Mouse (Mus musculus) lung, postnatal 10 days (tissue): ENCODE results near the gene Csnk1g2.
A peak's percentile ranks its signal among the peaks of the same experiment; 100 is the strongest.
"Not testable (repeated sequence)": the region's sequence is repeated elsewhere in the genome, so short reads cannot be mapped to it uniquely, and the experiment has no call there.

ENCODE experiments used
- DNase-seq: peaks from one replicate; pipeline ENCODE4 v3.0.0; 2021

Csnk1g2 gene

DNA sequence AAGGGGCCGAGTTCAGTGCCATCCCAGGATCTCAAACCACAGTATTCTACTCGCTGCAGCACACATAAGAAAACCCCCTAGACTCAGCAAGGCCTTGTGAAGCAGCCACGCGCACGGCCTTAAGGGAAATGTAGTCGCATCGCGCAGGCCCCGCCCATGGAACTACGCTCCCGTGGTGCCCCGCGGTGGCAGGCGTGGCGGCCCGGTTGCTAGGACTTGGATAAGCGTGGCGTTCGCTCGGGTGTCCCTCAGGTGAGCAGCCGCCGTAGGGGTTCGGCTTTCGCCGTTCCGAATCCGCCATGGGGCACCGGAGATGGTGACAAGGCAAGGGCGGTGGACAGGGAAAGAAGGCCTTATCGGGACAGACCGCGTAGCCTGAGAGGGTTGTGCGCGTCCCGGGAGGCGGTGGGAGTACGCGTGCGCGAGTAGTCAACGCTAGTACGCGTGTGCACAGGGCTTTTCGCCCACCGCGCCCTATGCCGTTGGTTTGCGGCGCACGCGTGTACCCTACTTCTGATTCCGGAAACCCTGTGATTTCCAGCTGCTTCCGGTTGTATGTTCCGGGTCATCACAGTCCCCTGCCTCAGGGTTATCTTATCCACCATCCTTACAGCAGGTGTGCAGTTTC, 19.8 kb upstream of the Csnk1g2 start, which contains the start of the genes Scamp4 and Adat3:
Gene Scamp4, plus strand, starts transcription at position 175 of the 628 bp plus-strand sequence.
Gene Adat3, plus strand, starts transcription at position 183 of the 628 bp plus-strand sequence.
- peak; percentile 97 for DNase-seq

GRCm38 (mm10) chr10:80603364-80603763, 19.3 kb upstream of the Csnk1g2 start:
- no peak for DNase-seq

GRCm38 (mm10) chr10:80604001-80604509, 18.6 kb upstream of the Csnk1g2 start:
- no peak for DNase-seq

DNA sequence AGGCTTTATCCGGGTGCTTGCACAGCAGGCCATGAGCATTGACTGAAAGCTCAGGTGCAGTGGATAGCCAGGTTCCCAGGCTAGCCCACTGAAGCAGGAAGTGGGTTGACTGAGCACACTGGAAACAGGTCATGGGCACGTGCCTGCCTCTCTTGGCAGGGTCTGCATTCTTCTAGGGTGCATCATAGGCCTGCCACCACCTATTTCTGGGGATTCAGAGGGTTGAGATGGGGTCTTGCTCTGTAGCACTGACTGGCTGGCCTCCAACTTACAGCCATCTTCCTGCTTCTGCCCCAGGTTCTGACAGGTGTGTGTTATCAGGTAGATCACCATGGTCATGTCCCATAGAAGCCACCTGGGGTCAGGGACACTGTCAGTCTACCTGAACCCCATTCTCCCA, 17.6 kb upstream of the Csnk1g2 start:
- DNase-seq, result no peak

GRCm38 (mm10) chr10:80605721-80606120, 16.9 kb upstream of the Csnk1g2 start, which contains the start of gene Gm49322:
Gene Gm49322, plus strand, starts transcription at chr10:80606021.
- not testable (repeated sequence) for DNase-seq

GRCm38 (mm10) chr10:80606306-80606705, 16.3 kb upstream of the Csnk1g2 start:
- no peak for DNase-seq

DNA sequence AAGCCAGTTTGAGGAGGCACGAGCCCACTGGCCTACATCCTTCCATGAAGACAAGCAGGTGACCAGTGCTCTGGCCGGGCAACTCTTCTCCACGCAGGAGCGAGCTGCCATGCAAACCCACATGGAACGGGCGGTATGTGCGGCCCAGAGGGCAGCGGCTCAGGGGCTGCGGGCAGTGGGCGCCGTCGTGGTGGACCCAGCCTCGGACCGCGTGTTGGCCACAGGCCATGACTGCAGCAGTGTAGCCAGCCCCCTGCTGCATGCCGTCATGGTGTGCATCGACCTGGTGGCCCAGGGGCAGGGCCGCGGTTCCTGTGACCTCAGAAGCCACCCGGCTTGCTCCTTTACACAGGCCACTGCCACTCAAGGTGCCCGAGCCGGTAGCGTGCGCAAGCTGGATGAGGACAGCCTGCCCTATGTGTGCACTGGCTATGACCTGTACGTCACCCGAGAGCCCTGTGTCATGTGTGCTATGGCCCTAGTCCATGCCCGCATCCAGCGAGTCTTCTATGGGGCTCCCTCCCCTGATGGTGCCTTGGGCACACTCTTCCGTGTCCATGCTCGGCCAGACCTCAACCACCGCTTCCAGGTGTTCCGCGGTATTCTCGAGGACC, 15.8 kb upstream of the Csnk1g2 start:
- DNase-seq, result no peak

- DNase-seq, result no peak
Measured at GRCm38 (mm10) chr10:80608435-80608834, 14.2 kb upstream of the Csnk1g2 start.

GRCm38 (mm10) chr10:80609269-80609924, 13.2 kb upstream of the Csnk1g2 start:
- DNase-seq, result no peak

DNA sequence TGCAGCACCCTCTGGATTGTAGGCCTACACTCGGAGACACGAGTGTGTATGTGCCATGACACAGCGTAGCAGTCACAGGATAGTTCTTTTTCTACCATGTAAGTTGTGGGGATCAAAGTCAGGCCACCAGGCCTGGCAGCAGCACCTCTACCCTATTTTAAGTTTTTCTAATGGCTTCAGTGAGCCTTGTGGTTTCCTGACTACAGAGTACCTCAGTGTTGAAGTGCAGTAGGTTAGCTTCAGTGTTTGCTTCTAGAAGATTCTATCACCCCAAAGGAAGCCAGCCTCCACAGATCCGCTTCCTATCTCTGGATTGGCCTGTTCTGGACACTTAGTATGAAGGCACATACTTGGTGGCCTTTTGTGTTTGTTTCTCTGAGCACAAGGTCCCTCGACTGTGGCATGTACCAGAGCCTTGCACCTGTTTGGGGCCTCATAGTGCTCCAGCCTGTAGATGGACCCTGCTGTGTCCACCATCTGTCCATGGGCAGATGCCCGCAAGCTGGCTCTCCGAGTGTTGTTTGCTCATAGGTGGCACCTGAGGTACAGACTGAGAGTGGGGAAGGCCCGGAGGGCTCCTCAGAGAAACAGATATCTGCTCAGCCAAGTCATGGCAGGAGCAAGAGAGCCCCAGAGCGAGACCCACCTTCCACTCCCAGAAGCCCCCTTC, 12.4 kb upstream of the Csnk1g2 start:
- DNase-seq, result no peak

DNA sequence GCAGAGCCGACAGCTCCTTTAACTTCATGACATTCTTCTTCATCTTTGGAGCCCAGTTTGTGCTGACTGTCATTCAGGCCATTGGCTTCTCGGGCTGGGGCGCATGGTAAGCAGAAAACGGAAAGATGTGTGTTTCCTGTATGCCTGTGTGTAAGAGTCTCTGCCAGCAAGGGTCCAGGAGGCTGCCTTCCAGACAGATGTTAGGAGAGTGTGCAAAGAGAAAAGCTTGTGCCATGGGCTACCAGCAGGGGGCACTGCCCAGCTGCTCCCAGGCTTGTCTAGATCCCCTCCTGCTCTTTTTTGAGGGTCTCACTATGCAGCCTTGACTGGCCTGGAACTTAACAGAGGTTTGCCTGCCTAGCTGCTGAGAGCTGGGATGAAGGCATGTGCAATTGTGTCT, 11.6 kb upstream of the Csnk1g2 start:
- peak; percentile 72 for DNase-seq

GRCm38 (mm10) chr10:80611905-80612304, 10.7 kb upstream of the Csnk1g2 start:
- no peak for DNase-seq

DNA sequence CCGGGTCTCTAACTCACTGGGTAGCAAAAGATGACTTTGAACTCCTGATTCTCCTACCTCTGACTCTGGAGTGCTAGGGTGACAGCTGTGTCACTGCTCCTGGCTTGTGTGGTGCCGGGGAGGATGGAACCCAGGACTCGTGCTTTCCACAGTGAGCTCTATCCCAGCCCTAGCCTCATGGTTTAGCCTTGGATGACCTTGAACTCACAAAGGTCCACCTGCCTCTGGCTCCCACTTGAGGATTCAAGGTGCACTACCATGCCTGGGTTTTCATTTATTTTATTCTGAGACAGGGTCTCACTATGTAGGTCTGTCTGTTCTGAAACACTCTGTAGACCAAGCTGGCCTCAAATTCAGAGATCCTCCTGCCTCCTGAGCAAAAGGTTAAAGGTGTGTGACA, 8.8 kb upstream of the Csnk1g2 start:
- DNase-seq, result no peak

- no peak for DNase-seq
Measured at GRCm38 (mm10) chr10:80614351-80614750, 8.3 kb upstream of the Csnk1g2 start.

DNA sequence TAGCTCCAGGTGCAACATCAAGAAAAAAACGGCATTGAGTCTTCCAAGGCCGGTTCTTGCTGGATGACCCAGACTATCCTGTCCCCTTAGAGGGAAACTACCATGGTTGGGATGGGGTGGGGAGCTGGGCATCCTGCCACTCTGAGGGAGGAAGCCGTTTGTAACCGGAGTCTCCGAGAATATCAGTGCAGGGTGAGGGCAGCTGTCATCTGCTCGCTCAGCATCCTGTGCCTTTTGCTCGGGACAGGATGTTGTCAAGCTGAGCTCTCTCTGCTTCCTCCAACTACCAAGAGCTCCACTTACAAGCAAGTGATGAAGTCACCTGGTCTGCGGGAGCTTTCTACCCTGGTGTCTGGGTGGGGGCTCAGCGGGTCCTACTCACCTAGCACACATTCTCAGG, 4.5 kb upstream of the Csnk1g2 start:
- DNase-seq, result peak; percentile 85

DNA sequence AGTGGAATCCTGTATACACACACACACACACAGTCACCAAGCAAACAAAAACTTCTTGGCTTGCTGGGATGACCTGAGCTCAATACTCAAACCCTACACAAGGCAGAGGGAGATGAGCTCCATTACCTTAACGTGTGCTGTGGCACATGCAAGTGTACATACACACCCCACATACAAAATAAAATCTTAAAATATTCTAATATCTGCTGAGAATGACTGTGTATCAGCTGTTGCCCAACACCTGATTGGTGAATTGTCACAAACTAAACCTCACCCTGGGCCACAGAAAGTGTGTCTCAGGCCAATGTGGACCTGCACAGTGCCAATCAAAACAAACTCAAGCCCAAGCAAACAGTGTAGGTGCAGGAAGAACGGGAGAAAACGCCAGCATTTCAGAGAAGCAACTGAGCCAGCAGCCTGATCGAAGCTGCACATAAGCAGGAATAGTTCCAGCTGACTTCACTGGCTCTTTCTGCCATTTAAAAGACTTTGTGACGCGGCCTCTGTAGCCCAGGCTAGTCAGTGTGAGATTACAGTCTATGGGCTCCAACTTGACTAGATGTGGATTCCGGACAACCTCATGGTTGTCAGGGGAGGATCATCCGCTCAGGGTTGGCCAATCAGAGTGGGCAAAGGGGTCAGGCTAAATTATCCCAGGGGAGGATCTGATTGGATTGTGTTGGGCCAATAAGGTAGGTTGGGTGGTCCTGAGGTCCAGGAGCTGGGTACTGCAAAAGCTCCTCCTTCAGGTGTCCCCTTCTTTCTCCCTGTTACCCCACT, 3.0 kb upstream of the Csnk1g2 start:
- DNase-seq, result no peak

GRCm38 (mm10) chr10:80620365-80620764, 2.3 kb upstream of the Csnk1g2 start:
- DNase-seq, result no peak

GRCm38 (mm10) chr10:80620796-80621689, 1.6 kb upstream of the Csnk1g2 start:
- DNase-seq, result no peak

DNA sequence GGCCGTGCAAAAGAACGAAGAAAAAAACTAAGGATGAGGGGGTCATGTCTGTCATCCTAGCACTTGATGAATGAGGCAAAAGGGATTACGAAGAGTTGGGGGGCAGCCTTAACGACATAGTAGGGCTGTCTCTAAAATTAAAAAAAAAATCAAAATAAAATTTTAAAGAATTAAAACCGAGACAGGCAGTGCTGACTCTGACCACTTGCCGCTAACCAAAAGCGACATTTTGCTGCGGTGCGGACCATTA, 1.0 kb upstream of the Csnk1g2 start:
- no peak for DNase-seq

GRCm38 (mm10) chr10:80621940-80622660, 538 bp upstream of the Csnk1g2 start:
- DNase-seq, result peak; percentile 100
